ENCODE assay signal across 8 mouse cellular contexts in genomic region chr3:68045475-68046416, GRCm38 (mm10). TPM values are rescaled to one million over a fixed set of nuclear protein-coding genes. Genes with fewer than 3 reads are reported as not detected.
DNase-seq lines count a peak whose midpoint lies in the region; ATAC-seq and TF ChIP-seq lines count a peak whose summit lies in the region.

No protein-coding gene starts in this region.

- H3K27me3 ChIP-seq in limb, embryonic 10.5 days (ENCODE audit: low read depth, poor library complexity, severe bottlenecking): peaks cover 4% of the 10 kb centered on the region; the same call in 1 of the 2 replicates
- H3K27me3 ChIP-seq in neural tube, embryonic 14.5 days (ENCODE audit: control insufficient read depth, insufficient read depth, low read length): no peaks in the 10 kb centered on the region

- H3K4me2 ChIP-seq in neural tube, embryonic 14.5 days (ENCODE audit: low read depth, low read length): no peak overlapping the region

- ATAC-seq in granulocyte monocyte progenitor cell, adult 5-6 weeks (replicated peaks; ENCODE audit: poor library complexity, severe bottlenecking): peak; percentile 84
- peak; percentile 68; the same call in 1 of the 2 replicates for ATAC-seq in neural tube, embryonic 14.5 days (ENCODE audit: low read depth)

- H3K9me3 ChIP-seq in ES-E14 (ENCODE audit: control insufficient read depth, insufficient read depth, low read depth, low read length): no peaks in the 10 kb centered on the region
- H3K9me3 ChIP-seq in limb, embryonic 10.5 days (replicated peaks): no peaks in the 10 kb centered on the region
- no peaks in the 10 kb centered on the region for H3K9me3 ChIP-seq in neural tube, embryonic 14.5 days (ENCODE audit: control insufficient read depth, low read length)

- H3K9ac ChIP-seq in ES-E14 (ENCODE audit: insufficient read depth, low read depth, low read length, poor library complexity, severe bottlenecking): no peak overlapping the region
- H3K9ac ChIP-seq in neural tube, embryonic 14.5 days (replicated peaks; ENCODE audit: low read depth, low read length): no peak overlapping the region

- H3K36me3 ChIP-seq in ES-E14 (ENCODE audit: control insufficient read depth, insufficient read depth, low read length, poor library complexity, severe bottlenecking): no peaks in the 10 kb centered on the region
- no peaks in the 10 kb centered on the region for H3K36me3 ChIP-seq in limb, embryonic 10.5 days
- no peaks in the 10 kb centered on the region for H3K36me3 ChIP-seq in neural tube, embryonic 14.5 days (ENCODE audit: control insufficient read depth, insufficient read depth, low read length)

- in situ Hi-C loops in ES-E14 (cut with MboI; ENCODE audit: low sequenced_read_pairs in 2 of 2, unreplicated experiment in 2 of 2): loop anchor here in 1 of 2 experiments (25.0 kb wide), 1 partner anchor 433 kb away; no protein-coding TSS in a partner anchor

- H3K4me3 ChIP-seq in ES-E14 (ENCODE audit: insufficient read depth in 1 of 2, low read depth in 1 of 2, low read length in 2 of 2, poor library complexity in 1 of 2, severe bottlenecking in 1 of 2): no peak overlapping the region
- H3K4me3 ChIP-seq in limb, embryonic 10.5 days: no peak overlapping the region
- no peak overlapping the region for H3K4me3 ChIP-seq in neural tube, embryonic 14.5 days (ENCODE audit: low read depth, low read length)

- no peak overlapping the region for H3K27ac ChIP-seq in ES-E14 (ENCODE audit: insufficient read depth, low read depth, low read length, poor library complexity, severe bottlenecking)
- no peak overlapping the region for H3K27ac ChIP-seq in limb, embryonic 10.5 days
- H3K27ac ChIP-seq in neural tube, embryonic 14.5 days (ENCODE audit: low read depth, low read length): no peak overlapping the region

- WGBS in limb, embryonic 10.5 days: 51% methylated on average over 9 of the region's 9 CpGs
- 53% methylated on average over 9 of the region's 9 CpGs for WGBS in neural tube, embryonic 14.5 days

- H3K4me1 ChIP-seq in ES-E14 (ENCODE audit: control insufficient read depth in 2 of 2, insufficient read depth in 2 of 2, low read length in 2 of 2, poor library complexity in 1 of 2): no peaks in the 10 kb centered on the region
- no peaks in the 10 kb centered on the region for H3K4me1 ChIP-seq in limb, embryonic 10.5 days
- H3K4me1 ChIP-seq in neural tube, embryonic 14.5 days (ENCODE audit: control insufficient read depth, insufficient read depth, low read length): 0 out of 2 replicates have a peak, but pooled peaks cover 2% of the 10 kb centered on the region

- peak; percentile 31 to 52 for DNase-seq in left cerebral cortex, adult 18-20 months (ENCODE audit: low spot score in 2 of 2)
- no peak for DNase-seq in left cerebral cortex, adult 11 months (ENCODE audit: low spot score)
- no peak for DNase-seq in ES-E14 (ENCODE audit: low read depth, low spot score)
- DNase-seq in c-Kit-positive CD71-positive TER-119-positive erythroid progenitor cells, embryonic 14.5 days (ENCODE audit: low spot score): peak; percentile 25
- DNase-seq in limb, embryonic 10.5 days (ENCODE audit: low spot score): peak; percentile 43
- no peak for DNase-seq in ovary, postnatal 10 days (ENCODE audit: low spot score)

TF ChIP-seq in ES-E14, 5 proteins besides CTCF, POLR2A, EP300 and RAD21:
- TF ChIP-seq ZC3H11A (IDR thresholded peaks at IDR 0.05; ENCODE audit: borderline replicate concordance, low read depth, low read length) (peak; percentile 81; the same call in 1 of the 2 replicates), MAFK (IDR thresholded peaks at IDR 0.05; ENCODE audit: insufficient read depth, low read depth, low read length) (peak; percentile 92), CHD2 (IDR thresholded peaks at IDR 0.05; ENCODE audit: low read depth, low read length) (no peak), ZNF384 (IDR thresholded peaks at IDR 0.05; ENCODE audit: low read depth, low read length) (peak; percentile 60; the same call in 1 of the 2 replicates)

RNA-seq across cellular contexts. Expression of gene Schip1, which starts 18.9 kb away (rescaled TPM):
- total RNA-seq in left cerebral cortex, adult 18-20 months (2021): 100 to 1,000 TPM; 250 to 294 TPM
- 38.3 and 48.4 TPM in 2 replicates for total RNA-seq in ES-E14 (2012; rRNA removed)
- 0.30 and 5.2 TPM in 2 replicates for total RNA-seq in granulocyte monocyte progenitor cell, adult 5-6 weeks (2014; fragmentation: Nextera tagmentation)
- 2.5 and 3.2 TPM in 2 replicates for total RNA-seq in granulocyte monocyte progenitor cell, adult 5-6 weeks (2017)
- polyA plus RNA-seq in limb, embryonic 10.5 days (2016; fragmentation: Nextera tagmentation; extraction: Ambion mirVana): 22.9 and 28.9 TPM in 2 replicates
- 172 and 188 TPM in 2 replicates for polyA plus RNA-seq in neural tube, embryonic 14.5 days (2014; fragmentation: Nextera tagmentation; extraction: Ambion mirVana)

Comparison
In these comparisons a context has a peak if more than half of its experiments do, and no peak if none do; other contexts are left out.
1. DNase-seq: peak in left cerebral cortex, adult 18-20 months (2 of 2), c-Kit-positive CD71-positive TER-119-positive erythroid progenitor cells, embryonic 14.5 days (single experiment) and limb, embryonic 10.5 days (single experiment); none in left cerebral cortex, adult 11 months (single experiment), ES-E14 (single experiment) and ovary, postnatal 10 days (single experiment).